Mouse (Mus musculus): ENCODE measurements around the gene Flvcr1. TPM values are rescaled to one million over a fixed set of nuclear protein-coding genes. Genes with fewer than 3 reads are reported as not detected.
"Not testable (repeated sequence)": the region's sequence is repeated elsewhere in the genome, so short reads cannot be mapped to it uniquely, and the experiment has no call there.

Flvcr1 gene
- total RNA-seq, 2 experiments from 2014 or later: 20.1 to 26.2 TPM

- DNase-seq (ENCODE audit: low spot score in 2 of 2): no peak
Observed at GRCm38 (mm10) chr1:191042106-191042505, 16.1 kb upstream of the Flvcr1 start.

GRCm38 (mm10) chr1:191041352-191041751 is 15.4 kb upstream of the Flvcr1 start:
- DNase-seq (ENCODE audit: low spot score in 2 of 2): no peak

- DNase-seq (ENCODE audit: low spot score in 2 of 2): no peak
Observed at GRCm38 (mm10) chr1:191037999-191038398, 12.0 kb upstream of the Flvcr1 start.

- DNase-seq (ENCODE audit: low spot score in 2 of 2): no peak
Observed at GRCm38 (mm10) chr1:191036554-191037334, 10.8 kb upstream of the Flvcr1 start, which contains the start of gene Spata45. TSS of gene Spata45 (plus strand) at chr1:191036639.

GRCm38 (mm10) chr1:191035649-191036048 is 9.7 kb upstream of the Flvcr1 start:
- no peak for DNase-seq (ENCODE audit: low spot score in 2 of 2)

- DNase-seq (ENCODE audit: low spot score in 2 of 2): not testable (repeated sequence)
Observed at GRCm38 (mm10) chr1:191030922-191031425, 5.0 kb upstream of the Flvcr1 start.

- DNase-seq (ENCODE audit: low spot score in 2 of 2): no peak
Observed at GRCm38 (mm10) chr1:191030182-191030581, 4.2 kb upstream of the Flvcr1 start.

GRCm38 (mm10) chr1:191025016-191026012 is 644 bp downstream of the Flvcr1 start:
- no peak for DNase-seq (ENCODE audit: low spot score in 2 of 2)

- not testable (repeated sequence) for DNase-seq (ENCODE audit: low spot score in 2 of 2)
Observed at GRCm38 (mm10) chr1:191023806-191024205, 2.2 kb downstream of the Flvcr1 start.

GRCm38 (mm10) chr1:191023140-191023539 is 2.8 kb downstream of the Flvcr1 start:
- no peak for DNase-seq (ENCODE audit: low spot score in 2 of 2)

- DNase-seq (ENCODE audit: low spot score in 2 of 2): peak in 1 of 2 experiments; percentile 20
Observed at GRCm38 (mm10) chr1:191021016-191021415, 4.9 kb downstream of the Flvcr1 start.

- DNase-seq (ENCODE audit: low spot score in 2 of 2): peak in 1 of 2 experiments; percentile 16
Observed at GRCm38 (mm10) chr1:191020217-191020924, 5.6 kb downstream of the Flvcr1 start.

GRCm38 (mm10) chr1:191019803-191020202 is 6.2 kb downstream of the Flvcr1 start:
- DNase-seq (ENCODE audit: low spot score in 2 of 2): no peak

GRCm38 (mm10) chr1:191014271-191014670 is 11.7 kb downstream of the Flvcr1 start:
- DNase-seq (ENCODE audit: low spot score in 2 of 2): no peak

GRCm38 (mm10) chr1:191008707-191009106 is 17.3 kb downstream of the Flvcr1 start:
- no peak for DNase-seq (ENCODE audit: low spot score in 2 of 2)

- DNase-seq (ENCODE audit: low spot score in 2 of 2): no peak
Observed at GRCm38 (mm10) chr1:191002201-191002600, 23.8 kb downstream of the Flvcr1 start.

GRCm38 (mm10) chr1:191000686-191001085 is 25.3 kb downstream of the Flvcr1 start:
- no peak for DNase-seq (ENCODE audit: low spot score in 2 of 2)

GRCm38 (mm10) chr1:190998027-190998426 is 27.9 kb downstream of the Flvcr1 start:
- DNase-seq (ENCODE audit: low spot score in 2 of 2): no peak

GRCm38 (mm10) chr1:190996346-190996877 is 29.5 kb downstream of the Flvcr1 start:
- no peak for DNase-seq (ENCODE audit: low spot score in 2 of 2)

GRCm38 (mm10) chr1:190995548-190995947 is 30.4 kb downstream of the Flvcr1 start:
- peak; percentile 67 to 75 for DNase-seq (ENCODE audit: low spot score in 2 of 2)
